Mouse (Mus musculus): ENCODE results near the gene Styxl1.

Styxl1 gene

GRCm38 (mm10) chr5:135724536-135725322 is 53.5 kb downstream of the Styxl1 start:
- DNase-seq, result no peak

GRCm38 (mm10) chr5:135723165-135723751 is 54.9 kb downstream of the Styxl1 start:
- DNase-seq, result no peak

- DNase-seq, result no peak
Observed at GRCm38 (mm10) chr5:135722121-135722520, 56.1 kb downstream of the Styxl1 start.

GRCm38 (mm10) chr5:135721076-135721475 is 57.1 kb downstream of the Styxl1 start:
- no peak for DNase-seq

- DNase-seq, result no peak
Observed at GRCm38 (mm10) chr5:135720121-135720520, 58.1 kb downstream of the Styxl1 start.

- no peak for DNase-seq
Observed at GRCm38 (mm10) chr5:135719586-135720120, 58.5 kb downstream of the Styxl1 start.

- peak; percentile 46 for DNase-seq
Observed at GRCm38 (mm10) chr5:135715624-135716023, 62.6 kb downstream of the Styxl1 start.

GRCm38 (mm10) chr5:135713441-135714218 is 64.6 kb downstream of the Styxl1 start:
- DNase-seq, result peak; percentile 71

- no peak for DNase-seq
Observed at GRCm38 (mm10) chr5:135712803-135713202, 65.4 kb downstream of the Styxl1 start.

GRCm38 (mm10) chr5:135711582-135712355 is 66.4 kb downstream of the Styxl1 start:
- no peak for DNase-seq

GRCm38 (mm10) chr5:135710599-135711214 is 67.5 kb downstream of the Styxl1 start:
- DNase-seq, result no peak

GRCm38 (mm10) chr5:135709716-135710115 is 68.5 kb downstream of the Styxl1 start:
- no peak for DNase-seq

- DNase-seq, result no peak
Observed at GRCm38 (mm10) chr5:135707855-135708254, 70.3 kb downstream of the Styxl1 start.

- DNase-seq, result no peak
Observed at GRCm38 (mm10) chr5:135707039-135707438, 71.1 kb downstream of the Styxl1 start.

- no peak for DNase-seq
Observed at GRCm38 (mm10) chr5:135705383-135705782, 72.8 kb downstream of the Styxl1 start.

- no peak for DNase-seq
Observed at GRCm38 (mm10) chr5:135703431-135703830, 74.8 kb downstream of the Styxl1 start.

GRCm38 (mm10) chr5:135702682-135703192 is 75.4 kb downstream of the Styxl1 start:
- peak; percentile 91 for DNase-seq

- no peak for DNase-seq
Observed at GRCm38 (mm10) chr5:135702190-135702589, 76.0 kb downstream of the Styxl1 start.

GRCm38 (mm10) chr5:135701601-135702000 is 76.6 kb downstream of the Styxl1 start:
- no peak for DNase-seq

- no peak for DNase-seq
Observed at GRCm38 (mm10) chr5:135697711-135698111, 80.5 kb downstream of the Styxl1 start.
